Mouse (Mus musculus) E14TG2a.4 (cell line): Measurements from ENCODE around the gene Wnt1.

Source experiments
- CTCF ChIP-seq: conservative IDR thresholded peaks from 2 replicates; pipeline ENCODE4 v1.5.1; 2014; ENCODE audit warnings: low read length
- NANOG ChIP-seq: IDR thresholded peaks from 2 replicates; pipeline ENCODE4 v1.6.1; 2014; ENCODE audit warnings: borderline replicate concordance, low read length, mixed read lengths
- POU5F1 ChIP-seq: IDR thresholded peaks from 2 replicates; pipeline ENCODE4 v1.6.1; 2014; ENCODE audit warnings: low read length, borderline replicate concordance

- TF ChIP-seq CTCF = no peak
- no peak for TF ChIP-seq NANOG
- TF ChIP-seq POU5F1 = no peak
These were observed 7.3 kb downstream of the Wnt1 start for GRCm38 (mm10) chr15:98796803-98797595.
